ENCODE assay signal across 21 mouse cellular contexts in genomic region chr8:101590639-101591038, GRCm38 (mm10).
DNase-seq lines count a peak whose midpoint lies in the region; ATAC-seq and TF ChIP-seq lines count a peak whose summit lies in the region.
"Had no signal": no experiment of that assay in that cellular context is flagged by ENCODE, and none has a peak within 500 bp of the region (broad histone marks: within the 10 kb centered on the region; RNA-seq: fewer than 3 reads in every experiment).

No protein-coding gene starts in this region.

- no peak overlapping the region for H3K4me2 ChIP-seq in forebrain, embryonic 13.5 days
- no peak overlapping the region for H3K4me2 ChIP-seq in forebrain, embryonic 12.5 days
- H3K4me2 ChIP-seq in midbrain, embryonic 14.5 days (ENCODE audit: low read length) = no peak overlapping the region
- no peak overlapping the region for H3K4me2 ChIP-seq in midbrain, embryonic 13.5 days (replicated peaks)
- H3K4me2 ChIP-seq in forebrain, postnatal 0 days (ENCODE audit: low read depth) = no peak overlapping the region
- H3K4me2 ChIP-seq: embryonic facial prominence, embryonic 12.5 days; embryonic facial prominence, embryonic 15.5 days; heart, embryonic 11.5 days; hindbrain, embryonic 12.5 days; hindbrain, embryonic 15.5 days had no signal

- H3K36me3 ChIP-seq in forebrain, embryonic 13.5 days (ENCODE audit: poor library complexity, severe bottlenecking) = no peaks in the 10 kb centered on the region
- H3K36me3 ChIP-seq in forebrain, embryonic 12.5 days (replicated peaks) = no peaks in the 10 kb centered on the region
- no peaks in the 10 kb centered on the region for H3K36me3 ChIP-seq in midbrain, embryonic 14.5 days (ENCODE audit: control insufficient read depth, insufficient read depth, low read length)
- H3K36me3 ChIP-seq in midbrain, embryonic 13.5 days = no peaks in the 10 kb centered on the region
- H3K36me3 ChIP-seq in forebrain, postnatal 0 days (ENCODE audit: insufficient read depth) = no peaks in the 10 kb centered on the region
- H3K36me3 ChIP-seq: embryonic facial prominence, embryonic 12.5 days; embryonic facial prominence, embryonic 15.5 days; hindbrain, embryonic 12.5 days; hindbrain, embryonic 15.5 days had no signal

- no peak overlapping the region for H3K4me3 ChIP-seq in forebrain, embryonic 13.5 days
- H3K4me3 ChIP-seq in forebrain, embryonic 12.5 days (replicated peaks) = no peak overlapping the region
- H3K4me3 ChIP-seq in midbrain, embryonic 14.5 days (replicated peaks; ENCODE audit: low read depth, low read length) = no peak overlapping the region
- no peak overlapping the region for H3K4me3 ChIP-seq in midbrain, embryonic 13.5 days (replicated peaks)
- no peak overlapping the region for H3K4me3 ChIP-seq in forebrain, postnatal 0 days (ENCODE audit: low read depth, low read length)
- H3K4me3 ChIP-seq: embryonic facial prominence, embryonic 12.5 days; embryonic facial prominence, embryonic 15.5 days; hindbrain, embryonic 12.5 days; hindbrain, embryonic 15.5 days had no signal

- no peak for TF ChIP-seq CTCF in forebrain, postnatal 0 days (IDR thresholded peaks at IDR 0.05; ENCODE audit: low read depth)

- peak overlapping the region; percentile 74 for H3K27ac ChIP-seq in forebrain, embryonic 13.5 days
- H3K27ac ChIP-seq in forebrain, embryonic 12.5 days = no peak overlapping the region
- no peak overlapping the region for H3K27ac ChIP-seq in midbrain, embryonic 14.5 days (replicated peaks; ENCODE audit: low read depth, low read length)
- no peak overlapping the region for H3K27ac ChIP-seq in midbrain, embryonic 13.5 days
- no peak overlapping the region for H3K27ac ChIP-seq in forebrain, postnatal 0 days (ENCODE audit: low read depth, low read length)
- H3K27ac ChIP-seq: embryonic facial prominence, embryonic 12.5 days; embryonic facial prominence, embryonic 15.5 days; hindbrain, embryonic 12.5 days; hindbrain, embryonic 15.5 days had no signal

- H3K9ac ChIP-seq in forebrain, embryonic 13.5 days = no peak overlapping the region
- no peak overlapping the region for H3K9ac ChIP-seq in forebrain, embryonic 12.5 days
- H3K9ac ChIP-seq in midbrain, embryonic 14.5 days (replicated peaks; ENCODE audit: low read length) = no peak overlapping the region
- no peak overlapping the region for H3K9ac ChIP-seq in midbrain, embryonic 13.5 days (replicated peaks)
- no peak overlapping the region for H3K9ac ChIP-seq in forebrain, postnatal 0 days
- H3K9ac ChIP-seq: embryonic facial prominence, embryonic 12.5 days; embryonic facial prominence, embryonic 15.5 days; hindbrain, embryonic 12.5 days; hindbrain, embryonic 15.5 days had no signal

- peak; percentile 80 for ATAC-seq in forebrain, embryonic 13.5 days
- no peak for ATAC-seq in forebrain, embryonic 12.5 days (ENCODE audit: low FRiP score)
- ATAC-seq in midbrain, embryonic 14.5 days (ENCODE audit: low FRiP score, low TSS enrichment) = no peak
- ATAC-seq in midbrain, embryonic 13.5 days = no peak
- ATAC-seq in forebrain, postnatal 0 days = no peak
- ATAC-seq: intestine, postnatal 0 days; Patski had no signal

- 60% methylated on average over 3 of the region's 3 CpGs for WGBS in forebrain, embryonic 13.5 days
- WGBS in forebrain, embryonic 12.5 days = 64% methylated on average over 3 of the region's 3 CpGs
- WGBS in midbrain, embryonic 14.5 days = 75% methylated on average over 3 of the region's 3 CpGs
- WGBS in midbrain, embryonic 13.5 days = 67% methylated on average over 3 of the region's 3 CpGs
- WGBS in forebrain, postnatal 0 days = 26% methylated on average over 3 of the region's 3 CpGs

- H3K9me3 ChIP-seq in forebrain, embryonic 13.5 days (replicated peaks) = no peaks in the 10 kb centered on the region
- H3K9me3 ChIP-seq in forebrain, embryonic 12.5 days = no peaks in the 10 kb centered on the region
- H3K9me3 ChIP-seq in midbrain, embryonic 14.5 days (ENCODE audit: control insufficient read depth, low read length) = no peaks in the 10 kb centered on the region
- no peaks in the 10 kb centered on the region for H3K9me3 ChIP-seq in midbrain, embryonic 13.5 days
- no peaks in the 10 kb centered on the region for H3K9me3 ChIP-seq in forebrain, postnatal 0 days (ENCODE audit: low read length)
- H3K9me3 ChIP-seq: embryonic facial prominence, embryonic 12.5 days; embryonic facial prominence, embryonic 15.5 days; hindbrain, embryonic 12.5 days; hindbrain, embryonic 15.5 days had no signal

- DNase-seq in midbrain, embryonic 14.5 days = peak; percentile 18
- peak; percentile 18 for DNase-seq in forebrain, postnatal 0 days
- DNase-seq in gastrocnemius, postnatal 25 days = no peak
- DNase-seq: adrenal gland, postnatal 10 days; adrenal gland, postnatal 36 days; cerebellum, adult 11-12 months; cerebellum, adult 8-10 months; cerebellum, postnatal 14 days; gastrocnemius, postnatal 10 days; heart, adult 11 months; kidney, adult 2 months had no signal

- no peaks in the 10 kb centered on the region for H3K4me1 ChIP-seq in forebrain, embryonic 13.5 days
- H3K4me1 ChIP-seq in forebrain, embryonic 12.5 days = no peaks in the 10 kb centered on the region
- no peaks in the 10 kb centered on the region for H3K4me1 ChIP-seq in midbrain, embryonic 14.5 days (ENCODE audit: control insufficient read depth, insufficient read depth, low read length)
- 0 out of 2 replicates have a peak, but pooled peaks cover 3% of the 10 kb centered on the region for H3K4me1 ChIP-seq in midbrain, embryonic 13.5 days (replicated peaks)
- no peaks in the 10 kb centered on the region for H3K4me1 ChIP-seq in forebrain, postnatal 0 days (ENCODE audit: insufficient read depth)
- H3K4me1 ChIP-seq: embryonic facial prominence, embryonic 12.5 days; embryonic facial prominence, embryonic 15.5 days; hindbrain, embryonic 12.5 days; hindbrain, embryonic 15.5 days had no signal

- no peaks in the 10 kb centered on the region for H3K27me3 ChIP-seq in forebrain, embryonic 13.5 days
- no peaks in the 10 kb centered on the region for H3K27me3 ChIP-seq in forebrain, embryonic 12.5 days
- no peaks in the 10 kb centered on the region for H3K27me3 ChIP-seq in midbrain, embryonic 14.5 days (ENCODE audit: control insufficient read depth, insufficient read depth, low read length)
- no peaks in the 10 kb centered on the region for H3K27me3 ChIP-seq in midbrain, embryonic 13.5 days
- H3K27me3 ChIP-seq in forebrain, postnatal 0 days (ENCODE audit: insufficient read depth, low read length) = no peaks in the 10 kb centered on the region
- H3K27me3 ChIP-seq: embryonic facial prominence, embryonic 12.5 days; embryonic facial prominence, embryonic 15.5 days; hindbrain, embryonic 12.5 days; hindbrain, embryonic 15.5 days had no signal
